Mouse (Mus musculus) thymus, adult 2 months (tissue): ENCODE measurements around the gene Map3k1. TPM values are rescaled to one million over a fixed set of nuclear protein-coding genes. Genes with fewer than 3 reads are reported as not detected.
"Not testable (repeated sequence)": the region's sequence is repeated elsewhere in the genome, so short reads cannot be mapped to it uniquely, and the experiment has no call there.

Experiments
- DNase-seq: peaks from one replicate; pipeline ENCODE4 v3.0.0; 2021
- H3K27ac ChIP-seq: fragments of 200-500 bp; 2 replicates; pipeline ENCODE4 v1.5.1; 2012; ENCODE audit warnings: low read length, control low read depth; ENCODE audit not compliant: control insufficient read depth, insufficient read depth
- H3K27me3 ChIP-seq: fragments of 200-500 bp; 2 replicates; pipeline ENCODE4 v1.6.1; 2012; ENCODE audit warnings: mild to moderate bottlenecking, low read length, moderate library complexity, mixed read lengths; ENCODE audit not compliant: control insufficient read depth, insufficient read depth
- H3K36me3 ChIP-seq: fragments of 200-500 bp; 2 replicates; pipeline ENCODE4 v1.6.1; 2012; ENCODE audit warnings: mild to moderate bottlenecking, low read length, moderate library complexity; ENCODE audit not compliant: control insufficient read depth, insufficient read depth
- H3K4me1 ChIP-seq: fragments of 200-500 bp; replicated peaks from 2 replicates; pipeline ENCODE4 v1.6.1; 2012; ENCODE audit warnings: low read length; ENCODE audit not compliant: control insufficient read depth, insufficient read depth
- H3K4me3 ChIP-seq: fragments of 200-500 bp; 2 replicates; pipeline ENCODE4 v1.5.1; 2012; ENCODE audit warnings: mild to moderate bottlenecking, low read length, control low read depth, moderate library complexity; ENCODE audit not compliant: control insufficient read depth, insufficient read depth
- CTCF ChIP-seq: fragments of 200-500 bp; IDR thresholded peaks from 2 replicates; pipeline ENCODE4 v1.5.1; 2012; ENCODE audit warnings: mild to moderate bottlenecking, control low read depth, low read length, moderate library complexity, borderline replicate concordance; ENCODE audit not compliant: control insufficient read depth, poor library complexity, insufficient read depth; ENCODE audit errors: extremely low read depth
- POLR2A ChIP-seq: fragments of 200-500 bp; IDR thresholded peaks from 2 replicates; pipeline ENCODE4 v1.6.1; 2012; ENCODE audit warnings: mild to moderate bottlenecking, low read length, control low read depth, moderate library complexity; ENCODE audit not compliant: control insufficient read depth, poor library complexity, insufficient read depth; ENCODE audit errors: extremely low read depth
- WGBS: fragments of 180-500 bp; shearing (Covaris S2); methylation state at CpG from one replicate; pipeline ENCODE4 v1.1.7; 2018; 5-methylcytosine and 5-hydroxymethylcytosine counted together
- polyA plus RNA-seq: library from polyadenylated mRNA; depleted of rRNA; stranded (reverse); fragments of >200 nt; gene quantifications from 2 replicates; pipeline ENCODE4 v1.2.3, GENCODE M21; 2012; rRNA removed

Map3k1 gene
- polyA plus RNA-seq, 1 experiment: 47.2 TPM

- under 1% methylated on average over 65 of the region's 65 CpGs for WGBS
- TF ChIP-seq POLR2A: peak; percentile 55; the same call in 1 of the 2 replicates
- TF ChIP-seq CTCF: no peak; the same call in 1 of the 2 replicates
- peaks cover 4% of the 10 kb centered on the region; the same call in 1 of the 2 replicates for H3K4me1 ChIP-seq
- no peaks in the 10 kb centered on the region for H3K36me3 ChIP-seq
- no peaks in the 10 kb centered on the region for H3K27me3 ChIP-seq
- H3K27ac ChIP-seq: peak overlapping the region; percentile 3; the same call in 1 of the 2 replicates
- DNase-seq: peak; percentile 100
- H3K4me3 ChIP-seq: peak overlapping the region; percentile 69
These were observed 83.4 kb downstream of the Map3k1 start for GRCm38 (mm10) chr13:111725165-111726077.

- peak overlapping the region; percentile 69 for H3K4me3 ChIP-seq
- no peak overlapping the region for H3K27ac ChIP-seq
- no peaks in the 10 kb centered on the region for H3K36me3 ChIP-seq
- under 1% methylated on average over 18 of the region's 18 CpGs for WGBS
- no peaks in the 10 kb centered on the region for H3K27me3 ChIP-seq
- no peak for DNase-seq
- H3K4me1 ChIP-seq: peaks cover 4% of the 10 kb centered on the region; the same call in 1 of the 2 replicates
- TF ChIP-seq CTCF (no peak), POLR2A (no peak)
These were observed 84.0 kb downstream of the Map3k1 start for GRCm38 (mm10) chr13:111724811-111725164.

GRCm38 (mm10) chr13:111719726-111720125 lies 89.1 kb downstream of the Map3k1 start:
- Histone ChIP-seq H3K27me3 (no peaks in the 10 kb centered on the region), H3K4me3 (no peak overlapping the region), H3K27ac (no peak overlapping the region), H3K36me3 (peaks cover 24% of the 10 kb centered on the region), H3K4me1 (no peaks in the 10 kb centered on the region; the same call in 1 of the 2 replicates)
- TF ChIP-seq POLR2A (no peak), CTCF (no peak)
- no peak for DNase-seq
- 79% methylated on average over 9 of the region's 9 CpGs for WGBS

- 94% methylated on average over 4 of the region's 4 CpGs for WGBS
- no peak for DNase-seq
- Histone ChIP-seq H3K27ac (no peak overlapping the region), H3K4me1 (no peaks in the 10 kb centered on the region), H3K4me3 (no peak overlapping the region), H3K27me3 (no peaks in the 10 kb centered on the region), H3K36me3 (peaks cover 90% of the 10 kb centered on the region)
- TF ChIP-seq CTCF (no peak), POLR2A (no peak)
These were observed 98.3 kb downstream of the Map3k1 start for GRCm38 (mm10) chr13:111710531-111710930.

GRCm38 (mm10) chr13:111703952-111704351 lies 104.8 kb downstream of the Map3k1 start:
- not testable (repeated sequence) for DNase-seq, H3K27me3 ChIP-seq, H3K27ac ChIP-seq, H3K4me3 ChIP-seq, H3K4me1 ChIP-seq
- WGBS: 95% methylated on average over 4 of the region's 4 CpGs
- peaks cover 51% of the 10 kb centered on the region for H3K36me3 ChIP-seq

- DNase-seq: no peak
- Histone ChIP-seq H3K27me3 (no peaks in the 10 kb centered on the region), H3K27ac (no peak overlapping the region), H3K4me1 (no peaks in the 10 kb centered on the region), H3K4me3 (no peak overlapping the region), H3K36me3 (peaks cover 48% of the 10 kb centered on the region)
- whole genome bisulfite sequencing: over 99% methylated on average over 10 of the region's 10 CpGs
- TF ChIP-seq POLR2A: no peak
- no peak for TF ChIP-seq CTCF
These were observed 105.4 kb downstream of the Map3k1 start for GRCm38 (mm10) chr13:111703396-111703795.

Other genes with a start within 250 kb of the Map3k1 start
- gene Gm10198, start 216.2 kb downstream of the Map3k1 start, polyA plus RNA-seq: not detected in 2 replicates
- 7.3 and 7.5 TPM in 2 replicates for gene Mier3, start 128.0 kb downstream of the Map3k1 start, polyA plus RNA-seq